Mouse (Mus musculus) midbrain, postnatal 0 days (tissue): ENCODE results near the gene Mab21l2. TPM values are rescaled to one million over a fixed set of nuclear protein-coding genes. Genes with fewer than 3 reads are reported as not detected.

Source experiments
- ATAC-seq: fragments of 200-750 bp; cut with Nextera tagmentation; 2 replicates; pipeline ENCODE4 v1.8.0; 2017; ENCODE audit warnings: moderate number of reproducible peaks, mild to moderate bottlenecking, moderate TSS enrichment, moderate library complexity; ENCODE audit not compliant: low FRiP score
- DNase-seq: peaks from one replicate; pipeline ENCODE4 v3.0.0-alpha.2; 2015; ENCODE audit warnings: low spot score
- H3K27ac ChIP-seq: fragments of 300-500 bp; sonication (generic); 2 replicates; pipeline ENCODE4 v1.5.1; 2014; ENCODE audit warnings: low read depth, mild to moderate bottlenecking, low read length, mixed read lengths
- H3K27me3 ChIP-seq: fragments of 300-500 bp; sonication (generic); 2 replicates; pipeline ENCODE4 v1.6.1; 2014; ENCODE audit warnings: low read length, control low read depth, mixed read lengths; ENCODE audit not compliant: insufficient read depth
- H3K36me3 ChIP-seq: fragments of 300-500 bp; sonication (generic); 2 replicates; pipeline ENCODE4 v1.6.1; 2014; ENCODE audit warnings: low read length, control low read depth, mixed read lengths; ENCODE audit not compliant: insufficient read depth
- H3K4me1 ChIP-seq: fragments of 300-500 bp; sonication (generic); 2 replicates; pipeline ENCODE4 v1.6.1; 2014; ENCODE audit warnings: mild to moderate bottlenecking, control low read depth, antibody characterized with exemption, low read length, mixed read lengths; ENCODE audit not compliant: insufficient read depth
- H3K4me2 ChIP-seq: fragments of 300-500 bp; sonication (generic); 2 replicates; pipeline ENCODE4 v1.6.1; 2014; ENCODE audit warnings: low read depth, mild to moderate bottlenecking, low read length, mixed read lengths; ENCODE audit not compliant: poor library complexity, severe bottlenecking
- H3K4me3 ChIP-seq: fragments of 300-500 bp; sonication (generic); 2 replicates; pipeline ENCODE4 v1.5.1; 2014; ENCODE audit warnings: low read depth, mild to moderate bottlenecking, low read length, moderate library complexity
- H3K9ac ChIP-seq: fragments of 300-500 bp; sonication (generic); replicated peaks from 2 replicates; pipeline ENCODE4 v1.6.1; 2014; ENCODE audit warnings: mild to moderate bottlenecking, low read length, moderate library complexity, mixed read lengths; ENCODE audit not compliant: poor library complexity, severe bottlenecking
- H3K9me3 ChIP-seq: fragments of 300-500 bp; sonication (generic); 2 replicates; pipeline ENCODE4 v1.6.1; 2016; ENCODE audit warnings: low read length, control low read depth
- CTCF ChIP-seq: IDR thresholded peaks from 2 replicates; pipeline ENCODE4 v1.5.1; 2016; ENCODE audit warnings: antibody characterized with exemption, mild to moderate bottlenecking
- WGBS: fragments of 180-500 bp; shearing (Covaris S2); extraction: QIAGEN DNeasy Blood & Tissue Kit; methylation state at CpG from one replicate; pipeline ENCODE4 v1.1.7; 2014; 5-methylcytosine and 5-hydroxymethylcytosine counted together
- polyA plus RNA-seq: library from polyadenylated mRNA; unstranded; fragments of >200 nt; fragmentation: Nextera tagmentation; extraction: Ambion mirVana; gene quantifications from 2 replicates; pipeline ENCODE4 v1.2.1, GENCODE M21; 2015
- total RNA-seq: library from RNA; depleted of rRNA; stranded (reverse); fragments of >200 nt; gene quantifications from 2 replicates; pipeline ENCODE4 v1.2.3, GENCODE M21; 2014

Mab21l2 gene
- total and polyA plus RNA-seq, 2 experiments from 2014 or later, result 39.8 to 45.2 TPM

DNA sequence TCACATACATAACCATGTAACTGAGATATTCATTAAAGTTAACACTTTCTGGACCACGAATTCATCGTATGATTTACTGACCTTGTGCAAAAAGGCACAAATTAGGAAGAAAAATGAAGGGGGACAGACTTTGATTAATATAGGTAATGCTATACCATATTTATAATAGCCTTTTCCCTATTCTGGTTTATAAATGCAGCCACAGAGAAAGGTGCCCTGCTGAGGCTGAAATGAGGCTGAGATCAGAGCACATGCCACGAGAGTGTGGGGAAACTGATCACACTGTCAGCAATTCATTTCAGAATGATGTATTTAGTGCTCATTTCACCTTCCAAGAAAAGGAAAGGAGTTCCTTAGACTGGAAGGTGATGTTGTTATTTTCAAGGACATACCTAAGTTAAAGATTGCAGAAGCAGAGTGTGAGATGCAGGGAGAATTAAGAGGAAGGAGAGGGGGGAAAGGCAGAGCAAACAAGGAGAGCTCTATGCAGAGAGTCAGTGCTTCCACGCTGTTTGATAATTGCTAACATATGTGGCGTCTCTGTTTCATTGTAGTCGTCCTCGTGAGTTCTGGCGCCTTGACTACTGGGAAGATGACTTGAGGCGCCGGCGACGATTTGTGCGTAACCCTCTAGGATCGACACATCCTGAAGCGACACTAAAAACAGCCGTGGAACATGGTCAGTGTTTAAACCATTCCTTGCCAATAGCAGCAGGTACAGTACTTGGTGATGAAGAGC lies 16.7 kb downstream of the Mab21l2 start:
- H3K9me3 ChIP-seq, result no peaks in the 10 kb centered on the region
- H3K4me1 ChIP-seq, result no peaks in the 10 kb centered on the region
- H3K4me3 ChIP-seq, result no peak overlapping the region
- no peak overlapping the region for H3K9ac ChIP-seq
- no peaks in the 10 kb centered on the region for H3K36me3 ChIP-seq
- ATAC-seq, result no peak
- no peaks in the 10 kb centered on the region for H3K27me3 ChIP-seq
- H3K4me2 ChIP-seq, result no peak overlapping the region
- WGBS, result 51% methylated on average over 16 of the region's 16 CpGs
- DNase-seq, result no peak
- no peak overlapping the region for H3K27ac ChIP-seq
- no peak for TF ChIP-seq CTCF

DNA sequence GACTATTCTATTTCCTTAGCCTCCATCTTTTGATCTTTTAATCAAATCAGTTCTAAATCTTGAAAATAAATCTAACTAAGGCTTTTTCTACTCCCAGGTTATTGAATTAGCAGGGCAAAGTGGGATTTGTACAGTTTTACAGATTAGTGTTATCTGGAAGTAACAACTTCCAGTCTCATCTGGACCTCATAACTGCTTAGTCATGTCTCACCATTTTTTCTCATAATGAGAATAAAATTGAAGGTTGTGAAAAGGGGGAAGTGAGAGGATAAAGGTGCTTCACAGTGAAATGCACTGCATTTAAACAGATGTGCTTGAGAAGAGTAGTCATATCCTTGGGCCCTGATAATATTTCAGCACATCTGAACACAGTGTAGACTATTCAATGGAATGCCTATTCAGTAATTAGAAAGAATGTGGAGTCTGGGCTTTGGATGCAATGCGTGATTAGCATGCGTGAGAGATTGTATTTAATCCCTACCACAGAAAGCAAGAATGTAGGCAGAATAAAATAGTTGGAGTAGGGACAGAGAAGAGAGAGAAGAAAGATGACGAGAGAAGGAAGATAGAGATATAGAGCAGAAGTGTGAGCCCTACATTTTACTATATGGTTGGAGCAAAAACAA lies 25.4 kb downstream of the Mab21l2 start:
- Histone ChIP-seq H3K36me3 (no peaks in the 10 kb centered on the region), H3K4me3 (no peak overlapping the region), H3K4me1 (no peaks in the 10 kb centered on the region), H3K27me3 (no peaks in the 10 kb centered on the region), H3K4me2 (no peak overlapping the region), H3K9me3 (no peaks in the 10 kb centered on the region), H3K9ac (no peak overlapping the region), H3K27ac (no peak overlapping the region)
- WGBS, result 39% methylated on average over 3 of the region's 3 CpGs
- no peak for ATAC-seq
- DNase-seq, result no peak
- no peak for TF ChIP-seq CTCF

DNA sequence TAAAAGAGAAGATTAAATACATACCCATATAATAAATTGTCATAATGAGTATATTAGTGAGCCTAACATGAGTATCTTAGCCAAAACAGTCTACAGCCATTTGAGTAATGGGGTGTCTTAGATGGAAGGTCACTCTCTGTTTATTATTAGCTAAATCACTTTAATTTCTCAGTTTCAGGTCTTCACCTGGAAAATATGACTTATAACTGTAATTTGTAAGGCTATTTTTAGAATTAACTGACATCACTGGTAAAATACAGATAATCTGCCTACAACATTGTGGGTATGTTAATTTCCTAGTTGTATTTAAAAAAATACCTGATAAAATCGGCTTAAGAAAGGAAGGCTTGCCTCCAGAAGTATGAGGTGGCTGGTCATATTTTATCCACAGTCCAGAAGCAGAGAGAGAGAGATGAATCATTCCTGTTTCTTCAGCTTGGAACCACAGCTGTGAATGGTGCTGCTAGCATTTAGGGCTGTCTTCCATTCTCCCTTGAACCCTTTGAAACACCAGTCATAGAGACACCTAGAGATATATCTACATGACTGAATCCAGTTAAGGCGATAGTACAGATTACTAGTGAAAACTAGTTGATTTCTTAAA lies 29.8 kb downstream of the Mab21l2 start:
- 79% methylated on average over 2 of the region's 2 CpGs for WGBS
- H3K4me2 ChIP-seq, result no peak overlapping the region
- no peak for DNase-seq
- no peak overlapping the region for H3K27ac ChIP-seq
- no peaks in the 10 kb centered on the region for H3K4me1 ChIP-seq
- H3K9me3 ChIP-seq, result 0 out of 2 replicates have a peak, but pooled peaks cover 4% of the 10 kb centered on the region
- H3K36me3 ChIP-seq, result no peaks in the 10 kb centered on the region
- no peak for TF ChIP-seq CTCF
- no peaks in the 10 kb centered on the region for H3K27me3 ChIP-seq
- no peak overlapping the region for H3K4me3 ChIP-seq
- H3K9ac ChIP-seq, result no peak overlapping the region
- no peak for ATAC-seq

DNA sequence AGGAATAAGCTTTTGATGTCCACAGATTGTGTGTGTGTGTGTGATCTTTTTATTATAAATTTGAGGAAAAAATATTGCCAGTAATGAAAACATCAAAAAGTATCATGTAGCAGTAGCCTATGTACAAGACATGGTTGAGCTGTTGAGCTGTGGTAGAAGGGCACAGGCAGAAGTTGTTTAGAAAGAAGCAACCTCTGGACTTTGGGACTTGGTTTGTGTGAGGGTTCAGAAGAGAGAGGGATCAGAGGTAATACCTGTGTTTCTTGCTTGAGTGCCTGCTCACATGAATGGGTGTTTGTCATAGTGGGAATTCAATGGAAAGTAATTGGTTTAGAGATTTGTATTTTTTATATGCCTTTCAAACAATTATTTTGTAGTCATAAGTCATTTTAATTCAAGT lies 47.8 kb downstream of the Mab21l2 start:
- no peak for ATAC-seq
- TF ChIP-seq CTCF, result no peak
- H3K27me3 ChIP-seq, result no peaks in the 10 kb centered on the region
- no peak overlapping the region for H3K27ac ChIP-seq
- no peak for DNase-seq
- H3K9ac ChIP-seq, result no peak overlapping the region
- H3K36me3 ChIP-seq, result no peaks in the 10 kb centered on the region
- no peak overlapping the region for H3K4me2 ChIP-seq
- no peak overlapping the region for H3K4me3 ChIP-seq
- H3K4me1 ChIP-seq, result no peaks in the 10 kb centered on the region
- H3K9me3 ChIP-seq, result no peaks in the 10 kb centered on the region
